In genomic region chr3:119638633-119639032, GRCm38 (mm10) we compare ENCODE assay signal across 24 mouse cellular contexts.
A peak's percentile ranks its signal among the peaks of the same experiment; 100 is the strongest.
DNase-seq lines count a peak whose midpoint lies in the region; ATAC-seq and TF ChIP-seq lines count a peak whose summit lies in the region.
"Had no signal": no experiment of that assay in that cellular context is flagged by ENCODE, and none has a peak within 500 bp of the region (broad histone marks: within the 10 kb centered on the region; RNA-seq: fewer than 3 reads in every experiment).

No protein-coding gene starts in this region.

- in situ Hi-C loops in Patski (cut with MboI; ENCODE audit: low pct_unique_long_range_greater_than_20kb) = no loop called here

- no peak overlapping the region for H3K9ac ChIP-seq in intestine, postnatal 0 days (ENCODE audit: low read depth, low read length)
- no peak overlapping the region for H3K9ac ChIP-seq in intestine, embryonic 16.5 days (ENCODE audit: low read depth, low read length)
- no peak overlapping the region for H3K9ac ChIP-seq in lung, postnatal 0 days (replicated peaks; ENCODE audit: low read depth)
- no peak overlapping the region for H3K9ac ChIP-seq in forebrain, embryonic 15.5 days (replicated peaks)
- H3K9ac ChIP-seq: forebrain, embryonic 13.5 days; liver, embryonic 12.5 days; lung, embryonic 15.5 days; neural tube, embryonic 12.5 days had no signal

- CTCF ChIA-PET in Patski (lab: Charles Lee) = interaction anchor here (1.0 to 1.7 kb wide), 6 partner anchors 10 to 566 kb away, joined by 3 to 7 read pairs (median 3); no protein-coding TSS in a partner anchor

- H3K27me3 ChIP-seq in intestine, postnatal 0 days (replicated peaks; ENCODE audit: control insufficient read depth, insufficient read depth, low read length) = no peaks in the 10 kb centered on the region
- no peaks in the 10 kb centered on the region for H3K27me3 ChIP-seq in intestine, embryonic 16.5 days (replicated peaks; ENCODE audit: control insufficient read depth, insufficient read depth, low read length)
- no peaks in the 10 kb centered on the region for H3K27me3 ChIP-seq in lung, postnatal 0 days (replicated peaks; ENCODE audit: insufficient read depth, low read length)
- H3K27me3 ChIP-seq in Patski = no peaks in the 10 kb centered on the region
- no peaks in the 10 kb centered on the region for H3K27me3 ChIP-seq in forebrain, embryonic 15.5 days
- H3K27me3 ChIP-seq: forebrain, embryonic 13.5 days; liver, embryonic 12.5 days; lung, embryonic 15.5 days; neural tube, embryonic 12.5 days had no signal

- no peak for DNase-seq in lung, postnatal 0 days (ENCODE audit: low spot score)
- DNase-seq in lung, adult 2 months = no peak
- DNase-seq in Patski (ENCODE audit: low read depth, low spot score) = no peak
- DNase-seq in neural tube, embryonic 10.5 days (ENCODE audit: extremely low spot score, low spot score) = no peak
- DNase-seq: B cell, adult 2 months; cerebellum, adult 8-10 months; gastrocnemius, postnatal 14 days; heart, adult 18-20 months; layer of hippocampus, postnatal 36 days; right cerebral cortex, adult 18-20 months; thymus, adult 2 months had no signal

- ATAC-seq in intestine, postnatal 0 days = no peak
- ATAC-seq in intestine, embryonic 16.5 days = no peak
- ATAC-seq in lung, postnatal 0 days = no peak
- no peak for ATAC-seq in Patski
- no peak for ATAC-seq in forebrain, embryonic 15.5 days (replicated peaks)
- ATAC-seq: forebrain, embryonic 13.5 days; inflammation-experienced regulatory T-cells, adult 6 months; liver, embryonic 12.5 days had no signal

- no peak overlapping the region for H3K4me3 ChIP-seq in intestine, postnatal 0 days (ENCODE audit: low read depth, low read length)
- H3K4me3 ChIP-seq in intestine, embryonic 16.5 days (ENCODE audit: low read length) = no peak overlapping the region
- no peak overlapping the region for H3K4me3 ChIP-seq in lung, postnatal 0 days (ENCODE audit: low read depth, low read length)
- no peak overlapping the region for H3K4me3 ChIP-seq in lung, adult 2 months (replicated peaks; ENCODE audit: extremely low read depth, low read depth, low read length)
- H3K4me3 ChIP-seq in forebrain, embryonic 15.5 days = no peak overlapping the region
- H3K4me3 ChIP-seq: erythroblast, embryonic 14.5 days; forebrain, embryonic 13.5 days; hindbrain, embryonic 10.5 days; liver, embryonic 12.5 days; lung, embryonic 15.5 days; midbrain, embryonic 10.5 days; neural tube, embryonic 12.5 days had no signal

- no peak for TF ChIP-seq EP300 in lung, postnatal 0 days (IDR thresholded peaks at IDR 0.05)

- POLR2A ChIA-PET in Patski (lab: Charles Lee) = no interaction called here

- 59% methylated on average over 3 of the region's 3 CpGs for WGBS in intestine, postnatal 0 days
- WGBS in intestine, embryonic 16.5 days = 62% methylated on average over 3 of the region's 3 CpGs
- 58% methylated on average over 3 of the region's 3 CpGs for WGBS in lung, postnatal 0 days
- WGBS in lung, adult 2 months = 65% methylated on average over 3 of the region's 3 CpGs
- 56% methylated on average over 3 of the region's 3 CpGs for WGBS in forebrain, embryonic 15.5 days

- TF ChIP-seq POLR2A in lung, adult 2 months (IDR thresholded peaks at IDR 0.05; ENCODE audit: borderline replicate concordance, extremely low read depth, low read depth, low read length) = no peak

- peak; percentile 62 for TF ChIP-seq CTCF in intestine, postnatal 0 days (IDR thresholded peaks at IDR 0.05; ENCODE audit: low read depth)
- peak; percentile 43 for TF ChIP-seq CTCF in lung, postnatal 0 days (IDR thresholded peaks at IDR 0.05)
- no peak for TF ChIP-seq CTCF in lung, adult 2 months (IDR thresholded peaks at IDR 0.05; ENCODE audit: insufficient read depth, low read length)
- peak; percentile 69 for TF ChIP-seq CTCF in Patski (IDR thresholded peaks at IDR 0.05)

- H3K9me3 ChIP-seq in intestine, postnatal 0 days (ENCODE audit: control insufficient read depth) = no peaks in the 10 kb centered on the region
- H3K9me3 ChIP-seq in intestine, embryonic 16.5 days (ENCODE audit: control insufficient read depth, low read length) = no peaks in the 10 kb centered on the region
- H3K9me3 ChIP-seq in lung, postnatal 0 days (ENCODE audit: low read length) = no peaks in the 10 kb centered on the region
- H3K9me3 ChIP-seq in forebrain, embryonic 15.5 days = no peaks in the 10 kb centered on the region
- H3K9me3 ChIP-seq: forebrain, embryonic 13.5 days; hindbrain, embryonic 10.5 days; liver, embryonic 12.5 days; lung, embryonic 15.5 days; midbrain, embryonic 10.5 days; neural tube, embryonic 12.5 days had no signal

- H3K4me2 ChIP-seq in intestine, postnatal 0 days (replicated peaks; ENCODE audit: low read depth) = no peak overlapping the region
- no peak overlapping the region for H3K4me2 ChIP-seq in intestine, embryonic 16.5 days (ENCODE audit: low read depth, low read length)
- H3K4me2 ChIP-seq in lung, postnatal 0 days (replicated peaks; ENCODE audit: low read depth, low read length) = no peak overlapping the region
- H3K4me2 ChIP-seq in forebrain, embryonic 15.5 days (replicated peaks) = no peak overlapping the region
- H3K4me2 ChIP-seq: forebrain, embryonic 13.5 days; liver, embryonic 12.5 days; lung, embryonic 15.5 days; neural tube, embryonic 12.5 days had no signal

- H3K27ac ChIP-seq in intestine, postnatal 0 days (ENCODE audit: low read depth, low read length) = no peak overlapping the region
- H3K27ac ChIP-seq in intestine, embryonic 16.5 days (ENCODE audit: low read length) = no peak overlapping the region
- H3K27ac ChIP-seq in lung, postnatal 0 days (ENCODE audit: low read length) = no peak overlapping the region
- H3K27ac ChIP-seq in forebrain, embryonic 15.5 days (replicated peaks) = no peak overlapping the region
- H3K27ac ChIP-seq: forebrain, embryonic 13.5 days; hindbrain, embryonic 10.5 days; liver, embryonic 12.5 days; lung, embryonic 15.5 days; macrophage; midbrain, embryonic 10.5 days; neural tube, embryonic 12.5 days had no signal

- no peaks in the 10 kb centered on the region for H3K36me3 ChIP-seq in intestine, postnatal 0 days (ENCODE audit: control insufficient read depth, insufficient read depth)
- no peaks in the 10 kb centered on the region for H3K36me3 ChIP-seq in intestine, embryonic 16.5 days (ENCODE audit: control insufficient read depth, insufficient read depth, low read length)
- no peaks in the 10 kb centered on the region for H3K36me3 ChIP-seq in lung, postnatal 0 days (ENCODE audit: insufficient read depth, low read length)
- H3K36me3 ChIP-seq in forebrain, embryonic 15.5 days = no peaks in the 10 kb centered on the region
- H3K36me3 ChIP-seq: G1E; hindbrain, embryonic 10.5 days; liver, embryonic 12.5 days; lung, embryonic 15.5 days; midbrain, embryonic 10.5 days; neural tube, embryonic 12.5 days had no signal

- H3K4me1 ChIP-seq in intestine, postnatal 0 days (replicated peaks; ENCODE audit: control insufficient read depth, insufficient read depth, low read length) = no peaks in the 10 kb centered on the region
- H3K4me1 ChIP-seq in intestine, embryonic 16.5 days (ENCODE audit: control insufficient read depth, insufficient read depth, low read length) = no peaks in the 10 kb centered on the region
- no peaks in the 10 kb centered on the region for H3K4me1 ChIP-seq in lung, postnatal 0 days (ENCODE audit: insufficient read depth, low read depth, low read length)
- no peaks in the 10 kb centered on the region for H3K4me1 ChIP-seq in lung, adult 2 months (ENCODE audit: control insufficient read depth, insufficient read depth, low read length)
- H3K4me1 ChIP-seq in forebrain, embryonic 15.5 days = no peaks in the 10 kb centered on the region
- H3K4me1 ChIP-seq: forebrain, embryonic 13.5 days; hindbrain, embryonic 10.5 days; liver, embryonic 12.5 days; lung, embryonic 15.5 days; midbrain, embryonic 10.5 days had no signal
